Mouse (Mus musculus): ENCODE results near the gene Npas3.

The Npas3 gene

DNA sequence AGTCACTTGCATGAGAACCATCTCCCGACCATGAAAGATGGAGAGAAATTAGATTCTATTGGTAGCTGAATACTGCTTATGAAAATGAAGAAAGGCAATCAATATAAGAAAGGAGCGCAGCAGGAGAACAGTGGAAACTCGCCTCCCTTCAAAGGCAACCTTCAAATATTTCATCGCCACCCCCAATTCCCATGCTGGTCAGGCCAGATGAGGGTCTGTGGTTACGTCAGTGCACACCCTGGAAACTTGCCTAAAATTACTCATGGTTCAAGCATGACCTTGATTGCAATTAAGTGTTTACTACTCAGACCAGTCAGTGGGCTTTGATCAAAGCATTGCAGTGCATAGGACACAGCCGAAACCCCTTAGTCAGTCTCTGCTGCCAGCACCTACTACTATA, 613.8 kb downstream of the Npas3 start:
- DNase-seq (ENCODE audit: low spot score in 2 of 2) = no peak

DNA sequence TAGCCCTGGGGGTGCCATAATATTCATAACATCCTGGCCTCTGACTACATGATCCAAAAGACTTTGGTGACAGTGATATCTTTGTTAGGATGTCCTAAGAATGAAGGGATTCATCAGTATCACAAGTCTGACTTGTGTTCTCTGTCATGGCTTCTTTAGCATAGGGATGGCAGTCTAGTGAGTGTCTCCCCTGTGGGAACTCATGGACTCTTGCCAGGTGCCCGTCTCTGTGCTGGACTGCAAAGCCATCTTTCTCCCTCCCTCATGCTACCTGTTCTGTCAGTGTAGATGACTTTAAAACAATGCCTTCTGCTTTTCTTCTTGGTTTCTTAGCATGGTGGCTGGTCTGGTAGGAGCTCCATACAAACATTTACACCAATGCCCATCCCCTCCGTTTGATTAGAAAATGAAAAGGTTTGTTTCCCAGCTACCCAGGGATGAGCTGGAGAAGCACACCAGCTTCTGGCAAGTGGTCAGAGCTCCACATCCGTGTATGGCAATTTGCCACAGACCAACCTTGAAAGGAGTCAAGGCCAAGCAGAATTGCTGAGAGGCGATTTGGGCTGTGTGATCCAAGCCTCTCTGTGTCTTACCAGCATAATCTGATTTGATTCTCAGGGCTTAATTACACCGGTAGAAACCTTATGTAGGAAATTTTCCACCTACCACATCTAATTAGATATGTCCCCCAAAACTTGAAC, 616.1 kb downstream of the Npas3 start:
- no peak for DNase-seq (ENCODE audit: low spot score in 2 of 2)

DNA sequence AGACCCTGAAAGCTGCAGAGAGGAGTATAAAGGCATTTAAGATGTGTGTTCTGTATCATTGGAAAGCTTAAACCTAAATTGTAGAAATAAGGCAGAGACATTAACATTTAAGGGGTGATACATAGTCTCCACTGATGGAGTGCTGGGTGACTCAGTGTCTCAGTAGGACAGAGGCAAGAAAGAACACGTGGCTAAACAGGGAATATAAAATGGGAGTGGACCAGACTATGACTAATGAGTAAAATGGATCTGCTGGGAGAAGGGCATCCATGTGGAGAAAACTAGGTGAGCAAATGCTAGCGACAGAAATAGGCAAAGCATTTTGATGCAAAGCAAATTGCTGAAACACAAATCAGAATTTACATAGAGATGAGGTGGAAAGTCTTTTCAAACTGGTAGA, 617.2 kb downstream of the Npas3 start:
- DNase-seq (ENCODE audit: low spot score in 2 of 2) = no peak

DNA sequence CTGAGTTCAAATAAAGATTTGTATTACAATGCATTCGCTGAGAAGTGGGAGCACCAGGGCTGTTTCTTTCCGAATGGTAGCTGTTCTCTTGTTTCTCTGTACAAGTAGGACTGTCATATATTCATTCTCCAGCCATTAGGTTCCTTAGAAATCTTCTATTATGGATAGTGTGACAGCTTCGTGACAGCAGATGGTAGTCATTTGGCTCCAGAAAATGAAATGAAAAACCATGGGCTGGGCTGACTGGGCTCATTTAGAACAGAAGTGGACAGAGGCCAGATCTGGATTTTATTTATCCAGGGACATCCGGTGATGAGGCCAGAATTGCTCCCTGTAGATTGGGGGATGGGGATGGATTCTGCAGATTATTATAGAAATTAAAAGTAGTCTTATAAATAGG, 621.5 kb downstream of the Npas3 start:
- no peak for DNase-seq (ENCODE audit: low spot score in 2 of 2)

DNA sequence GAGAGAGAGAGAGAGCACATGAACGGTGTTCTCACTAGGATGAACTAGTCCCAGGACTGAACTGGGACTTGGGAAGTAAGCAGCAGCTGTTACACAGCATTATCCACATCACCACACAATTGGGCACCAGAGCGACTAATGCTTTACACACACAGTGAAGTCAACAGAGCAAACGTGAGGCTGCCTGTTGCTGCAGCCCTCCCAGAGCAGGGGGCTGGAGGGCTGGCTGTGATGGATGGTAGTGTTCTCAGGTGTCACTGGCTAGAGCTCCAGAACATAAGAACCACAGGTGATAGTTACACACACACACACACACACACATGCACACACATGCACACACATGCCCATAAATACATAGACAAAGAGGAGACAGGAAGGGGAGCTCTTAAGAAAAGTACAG, 626.7 kb downstream of the Npas3 start:
- DNase-seq (ENCODE audit: low spot score in 2 of 2) = no peak

DNA sequence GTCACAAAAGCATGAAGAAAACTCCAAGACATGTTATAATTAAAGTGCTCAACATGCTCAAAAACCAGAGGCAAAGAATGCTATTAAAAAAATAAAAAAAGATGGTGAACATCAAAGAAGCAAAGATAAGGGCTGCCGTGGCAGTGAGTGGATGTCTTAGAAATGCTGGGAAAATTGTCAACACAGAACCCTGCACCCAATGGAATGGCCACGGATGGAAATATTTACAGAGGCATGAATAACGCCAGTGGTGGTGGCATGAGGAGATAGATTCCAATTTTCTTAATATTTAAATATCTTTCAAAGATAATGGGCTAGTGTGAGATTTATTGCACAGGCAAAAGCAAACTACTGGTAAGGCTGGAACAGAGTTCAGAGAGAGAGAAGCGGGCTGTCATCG, 628.2 kb downstream of the Npas3 start:
- DNase-seq (ENCODE audit: low spot score in 2 of 2) = no peak

DNA sequence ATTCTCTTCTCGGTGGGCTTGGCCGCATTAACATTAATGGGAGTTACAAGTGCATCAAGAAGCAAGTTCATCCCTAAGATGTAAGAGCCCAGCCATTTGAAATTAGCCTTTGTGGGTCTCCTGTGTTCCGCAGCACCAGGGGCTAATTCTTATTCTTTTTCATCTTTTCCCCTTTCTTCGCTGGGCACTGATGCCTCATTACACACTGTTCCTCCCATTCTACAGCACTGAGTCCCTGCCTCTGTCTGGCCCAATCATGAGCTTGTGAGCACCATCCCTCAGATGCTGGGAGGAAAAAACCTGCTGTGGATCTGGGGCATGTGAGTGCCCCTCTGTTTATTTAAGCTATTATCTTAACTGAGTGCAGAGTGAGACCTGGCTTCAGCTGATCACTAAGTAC, 633.2 kb downstream of the Npas3 start:
- no peak for DNase-seq (ENCODE audit: low spot score in 2 of 2)

DNA sequence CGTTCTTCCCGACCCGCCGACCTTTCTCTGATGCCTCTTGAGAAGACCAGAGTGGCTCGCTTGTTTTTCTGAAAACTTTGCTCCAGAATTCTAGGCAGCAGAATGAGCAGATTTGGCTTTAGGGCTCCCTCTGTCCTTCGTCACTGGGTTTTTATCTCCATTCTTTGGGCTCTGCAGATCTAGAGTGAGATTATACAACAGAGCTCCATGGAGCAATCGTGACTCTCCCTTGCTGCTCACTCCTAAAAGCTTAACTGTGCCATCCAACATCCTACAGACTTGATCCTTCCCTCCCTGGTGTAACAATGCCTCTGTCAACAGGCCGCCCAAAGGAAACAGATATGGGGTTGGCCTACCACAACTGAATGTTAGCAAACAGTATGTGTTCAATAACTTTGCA, 634.4 kb downstream of the Npas3 start:
- DNase-seq (ENCODE audit: low spot score in 2 of 2) = no peak

DNA sequence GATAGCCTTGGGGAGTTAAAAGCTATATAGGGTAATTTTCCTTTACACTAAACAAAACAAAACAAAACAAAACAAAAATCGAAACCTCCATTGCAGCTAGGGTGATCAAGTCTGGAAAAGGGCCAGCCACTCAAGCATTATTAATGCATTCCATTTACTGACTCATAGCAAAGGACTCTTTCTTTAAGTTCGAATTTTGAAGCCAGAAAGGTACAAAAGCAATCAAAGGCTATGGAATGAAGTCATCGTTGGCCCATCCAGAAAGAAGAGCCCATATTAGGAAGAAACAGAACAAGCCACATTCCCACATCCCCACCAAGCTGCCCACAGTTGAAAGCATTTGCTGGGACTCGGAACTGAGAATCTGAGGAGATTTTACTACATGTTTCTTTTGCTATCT, 640.1 kb downstream of the Npas3 start:
- DNase-seq (ENCODE audit: low spot score in 2 of 2) = no peak

DNA sequence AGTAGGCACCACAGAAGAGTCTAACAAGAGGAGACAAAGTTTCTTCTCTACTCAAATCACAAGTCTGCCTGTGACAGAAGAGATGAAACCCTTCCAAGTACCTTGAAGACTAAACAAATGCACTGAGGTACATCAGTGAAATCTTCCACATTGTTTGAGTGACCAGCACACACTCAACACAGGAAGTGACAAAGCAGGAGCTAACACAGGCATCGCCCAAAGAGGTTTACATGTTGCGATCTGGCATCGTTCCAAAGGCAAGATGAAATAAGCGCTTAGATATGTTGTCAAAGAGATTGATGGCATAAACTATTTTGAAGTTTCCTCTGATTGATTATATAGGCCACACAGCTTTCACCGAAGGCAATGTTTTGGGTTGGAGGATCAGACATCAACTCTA, 647.4 kb downstream of the Npas3 start:
- no peak for DNase-seq (ENCODE audit: low spot score in 2 of 2)

DNA sequence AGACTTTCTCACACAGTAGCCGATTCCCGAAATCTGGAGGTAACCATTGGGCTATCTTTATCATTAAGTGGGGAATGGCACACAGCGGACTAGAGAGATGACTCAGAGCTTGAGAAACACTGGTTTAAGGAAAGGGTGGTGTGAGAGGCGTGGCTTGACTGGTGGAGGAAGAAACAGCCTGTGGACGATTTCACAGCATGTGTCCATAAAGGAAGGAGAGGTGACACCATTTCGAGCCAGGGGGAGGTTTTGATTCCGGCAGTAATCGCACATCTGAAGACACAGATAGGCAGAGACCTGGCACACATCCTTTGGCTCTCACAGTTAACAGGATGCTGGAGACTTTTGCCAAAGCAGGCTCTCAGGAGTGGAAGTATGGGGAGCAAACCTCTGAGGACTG, 660.3 kb downstream of the Npas3 start:
- DNase-seq (ENCODE audit: low spot score in 2 of 2) = no peak

DNA sequence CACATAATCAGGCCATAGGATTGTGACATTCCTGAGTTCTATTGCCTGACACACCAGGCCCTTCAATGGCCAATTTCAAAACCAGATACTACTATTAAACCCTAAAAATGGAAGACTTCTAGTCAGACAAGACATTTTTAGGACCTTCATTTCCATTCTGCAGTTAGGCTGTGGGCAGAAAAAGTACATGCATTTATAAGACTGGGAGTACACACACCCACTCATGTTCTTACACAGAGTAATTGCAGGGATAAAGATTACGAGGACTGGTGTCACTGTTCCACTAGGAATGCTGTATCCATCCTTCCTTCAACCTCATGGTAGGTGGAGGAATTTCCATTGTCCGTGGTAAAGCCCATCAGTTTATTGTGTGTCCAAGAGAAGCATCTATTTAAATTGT, 661.7 kb downstream of the Npas3 start:
- DNase-seq (ENCODE audit: low spot score in 2 of 2) = no peak

DNA sequence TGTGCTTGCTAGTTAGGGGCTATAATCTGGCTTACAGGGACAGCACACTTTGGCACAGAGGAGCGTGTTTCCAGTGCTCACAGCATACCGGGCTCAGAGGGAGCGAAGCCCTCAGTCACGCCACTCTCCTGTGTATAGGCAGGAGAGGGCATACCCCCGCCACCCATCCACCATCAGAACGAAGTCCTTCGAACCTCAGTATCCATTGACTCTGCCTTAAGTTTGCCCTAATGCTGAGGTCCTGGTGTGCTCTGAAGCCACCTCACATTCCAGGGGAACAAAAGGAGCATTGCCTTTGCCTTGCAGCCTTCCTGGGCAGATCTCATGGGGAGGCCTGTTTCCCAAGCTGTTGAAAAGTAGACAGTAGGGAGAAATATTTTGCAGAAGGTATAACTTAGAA, 673.7 kb downstream of the Npas3 start:
- no peak for DNase-seq (ENCODE audit: low spot score in 2 of 2)

DNA sequence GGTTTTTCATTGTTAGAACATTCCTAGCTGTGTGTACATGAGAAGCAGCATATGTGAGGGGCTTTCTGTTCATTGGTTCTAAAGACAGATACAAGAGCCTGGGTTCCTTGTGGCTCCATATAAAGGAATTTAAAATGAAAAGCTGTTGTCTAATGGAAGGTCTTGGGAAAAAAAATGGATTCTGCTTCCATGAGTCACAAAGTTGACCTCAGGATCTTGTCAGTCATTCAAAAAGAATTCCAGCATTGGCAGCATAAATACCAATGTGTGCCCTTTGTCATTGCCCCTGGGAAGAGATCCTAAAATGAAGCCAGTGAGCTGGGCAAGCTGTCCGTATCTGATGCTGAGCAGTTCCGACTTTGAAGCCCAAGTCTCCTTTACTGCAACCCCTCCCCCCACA, 700.3 kb downstream of the Npas3 start:
- no peak for DNase-seq (ENCODE audit: low spot score in 2 of 2)

DNA sequence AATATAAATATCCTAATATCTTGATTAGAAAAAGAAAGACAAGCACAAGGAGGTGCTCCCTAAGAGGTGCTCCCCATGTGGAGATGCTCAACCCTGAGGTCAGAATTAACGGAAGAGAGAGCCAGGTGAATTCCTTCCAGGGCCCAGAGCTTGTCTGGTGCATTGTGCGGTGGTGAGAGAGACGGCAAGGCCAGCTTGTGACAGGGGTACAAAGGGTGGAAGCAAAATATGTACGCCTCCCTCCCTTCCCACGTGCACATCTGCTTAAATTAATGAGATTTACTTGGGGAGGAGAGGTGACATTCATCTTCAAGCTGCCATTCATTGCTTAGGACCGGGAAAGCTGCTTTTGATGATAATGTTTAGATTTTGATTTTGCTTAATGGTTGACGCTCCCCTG, 713.5 kb downstream of the Npas3 start:
- no peak for DNase-seq (ENCODE audit: low spot score in 2 of 2)

DNA sequence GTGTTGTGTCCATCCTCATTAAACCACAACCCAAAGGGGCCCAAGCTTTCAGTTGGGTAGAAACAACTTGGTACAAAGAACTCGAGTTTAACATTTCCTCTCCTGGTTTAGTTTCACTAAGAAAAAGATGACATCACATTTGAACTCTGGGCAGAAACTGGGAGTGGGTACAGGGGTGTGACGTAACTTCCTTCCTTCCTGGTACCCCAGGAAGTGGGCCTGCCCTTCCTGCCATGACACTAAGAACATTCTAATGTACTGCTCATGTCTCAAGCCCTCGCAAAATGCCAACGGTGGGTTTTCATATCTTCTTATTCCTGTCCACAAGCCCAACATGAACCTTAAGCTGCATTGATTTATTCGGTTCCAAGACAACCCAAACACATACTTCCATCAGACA, 715.1 kb downstream of the Npas3 start:
- no peak for DNase-seq (ENCODE audit: low spot score in 2 of 2)

DNA sequence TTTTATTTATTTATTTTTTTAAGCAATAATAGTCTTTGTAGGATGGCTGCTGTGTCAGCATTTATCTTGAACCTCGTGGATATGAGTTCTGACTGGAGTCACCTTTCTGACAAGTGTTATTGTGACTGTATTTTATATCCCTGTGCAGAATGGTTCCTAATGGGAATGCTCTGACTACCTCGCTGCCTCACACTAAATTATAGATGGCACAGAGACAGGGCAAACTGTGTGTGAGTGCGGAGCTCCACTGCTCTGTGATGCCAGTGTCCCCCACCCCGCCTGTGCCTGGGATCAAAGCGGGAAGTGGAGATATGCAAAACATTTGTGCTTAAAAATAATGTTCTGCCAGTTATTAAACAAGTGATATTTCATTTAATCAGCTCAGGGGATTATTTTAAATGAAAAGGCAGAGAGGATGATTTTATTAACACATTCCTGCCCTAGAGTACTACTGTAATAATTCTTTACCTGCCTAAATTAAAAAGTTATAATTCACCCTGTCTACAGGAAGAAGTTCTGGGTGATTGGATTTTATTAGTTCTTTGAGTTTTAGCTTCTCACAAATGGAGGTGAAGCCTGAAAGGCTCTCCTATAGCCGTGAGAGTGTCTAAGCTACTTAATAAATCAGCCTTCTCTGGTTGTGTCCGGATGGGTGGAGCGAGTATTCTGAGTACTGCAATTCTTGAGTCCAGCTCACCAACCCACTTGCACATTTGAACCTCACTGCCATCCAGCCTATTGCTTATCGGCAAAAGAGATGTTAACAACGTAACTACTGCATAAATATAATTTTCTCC, 721.1 kb downstream of the Npas3 start:
- no peak for DNase-seq (ENCODE audit: low spot score in 2 of 2)

DNA sequence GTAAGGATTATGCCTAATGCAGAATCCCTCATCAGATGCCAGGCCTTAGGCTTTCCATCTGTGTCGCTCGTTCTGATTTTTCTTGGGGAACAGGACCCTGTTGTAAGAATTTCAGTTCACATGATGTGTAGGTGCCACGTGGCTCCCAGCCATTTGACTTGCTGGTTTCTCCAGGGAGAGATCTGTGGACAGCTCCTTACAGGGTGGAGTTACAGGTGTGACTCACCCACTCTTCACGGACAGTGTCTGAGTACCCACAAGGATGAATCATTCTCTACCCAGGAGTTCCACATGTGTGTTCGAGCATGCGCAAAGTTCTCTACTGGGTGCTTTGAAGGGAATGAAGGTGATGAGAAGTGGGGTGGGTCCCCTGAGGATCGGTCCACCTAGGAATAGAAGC, 722.2 kb downstream of the Npas3 start:
- DNase-seq (ENCODE audit: low spot score in 2 of 2) = no peak

DNA sequence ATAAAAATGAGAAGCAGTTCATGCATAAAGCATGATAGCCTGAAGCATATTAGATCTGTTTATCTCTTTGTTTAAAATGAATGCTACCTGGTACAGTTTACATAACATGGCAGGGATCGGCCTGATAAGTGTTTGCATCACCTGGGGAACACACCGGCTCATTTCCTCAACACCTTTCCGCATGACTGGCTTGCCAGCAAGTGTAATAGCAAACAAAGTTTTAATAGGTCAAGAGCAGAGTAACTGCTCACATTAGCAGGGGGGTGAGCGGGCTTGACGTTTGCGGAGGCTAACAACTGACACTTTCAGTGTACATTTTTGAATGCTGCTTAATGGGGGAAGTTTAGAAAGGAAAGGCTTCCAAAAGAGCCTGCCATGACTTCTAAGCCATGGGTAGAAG, 724.9 kb downstream of the Npas3 start:
- DNase-seq (ENCODE audit: low spot score in 2 of 2) = no peak

DNA sequence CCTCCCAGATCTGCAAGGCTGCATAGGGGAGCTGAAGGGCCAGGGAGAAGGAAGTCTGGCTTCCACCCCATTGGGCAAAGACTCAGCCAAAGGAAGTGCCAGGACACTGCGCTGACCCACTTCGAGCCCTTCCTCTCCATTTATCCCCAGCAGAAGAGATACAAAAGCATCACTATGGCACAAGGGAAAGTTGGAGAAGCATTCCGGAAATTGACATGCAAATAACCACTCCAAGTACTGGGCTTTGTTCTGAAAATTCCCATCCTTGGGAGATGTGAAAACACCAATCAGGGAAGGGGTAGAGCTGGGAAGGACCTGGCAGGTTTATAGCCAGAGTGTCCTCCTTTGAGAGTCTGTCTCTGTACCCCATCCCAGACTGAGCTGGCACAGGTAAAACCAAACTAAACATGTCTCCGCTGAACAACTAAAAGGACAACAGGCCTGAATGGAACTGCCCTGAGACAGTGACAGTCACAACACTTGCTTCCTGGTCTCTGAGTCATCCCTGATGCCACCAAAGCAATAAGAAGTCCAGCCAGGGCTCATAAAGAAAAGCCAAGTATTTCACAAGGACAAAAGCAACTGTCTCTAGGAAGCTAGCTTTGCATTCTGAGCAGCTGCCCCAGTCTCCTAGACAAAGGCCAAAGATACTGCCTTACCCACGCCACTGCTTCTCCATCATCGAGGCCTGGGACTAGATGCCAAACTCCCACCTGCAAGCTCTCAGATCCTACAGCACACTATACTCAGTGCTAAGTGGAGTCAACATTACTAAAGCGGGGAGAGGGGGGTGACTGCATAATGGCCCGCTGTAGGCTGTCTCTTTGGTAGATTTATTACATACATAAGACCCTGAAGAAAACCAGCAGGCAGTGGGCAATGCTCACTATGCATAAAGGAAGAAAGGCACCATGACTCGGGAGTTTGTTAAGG, 733.4 kb downstream of the Npas3 start:
- DNase-seq (ENCODE audit: low spot score in 2 of 2) = no peak

DNA sequence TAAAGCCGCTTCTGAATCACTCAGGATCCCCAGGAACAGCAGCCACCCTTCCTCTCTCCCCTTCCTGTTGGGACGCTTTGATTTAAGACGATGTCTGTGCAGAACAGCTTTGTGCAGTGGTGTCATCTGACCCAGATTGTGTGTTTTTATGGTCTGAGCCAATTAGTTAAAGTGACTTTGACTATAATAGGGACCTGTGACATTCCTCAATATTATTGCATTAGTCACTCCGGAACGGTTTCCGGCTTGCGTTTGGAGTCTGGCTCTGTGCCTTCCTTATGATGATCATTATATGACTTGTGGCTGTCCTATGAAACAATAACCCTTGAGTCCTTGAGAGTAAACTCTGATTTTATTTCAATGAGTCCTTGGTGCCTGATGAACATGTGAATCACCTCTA, 735.5 kb downstream of the Npas3 start:
- DNase-seq (ENCODE audit: low spot score in 2 of 2) = no peak
